Mouse (Mus musculus) forebrain, embryonic 14.5 days (tissue): ENCODE measurements around the gene Rnase12. TPM values are rescaled to one million over a fixed set of nuclear protein-coding genes. Genes with fewer than 3 reads are reported as not detected.

ENCODE experiments used
- ATAC-seq: fragments of 200-750 bp; cut with Nextera tagmentation; 2 replicates; pipeline ENCODE4 v1.8.0; 2017; ENCODE audit warnings: mild to moderate bottlenecking, moderate library complexity
- DNase-seq: peaks from one replicate; pipeline ENCODE4 v3.0.0-alpha.2; 2015; ENCODE audit warnings: low spot score
- H3K27ac ChIP-seq: fragments of 300-500 bp; sonication (generic); 2 replicates; pipeline ENCODE4 v1.5.1; 2014; ENCODE audit warnings: low read depth, mild to moderate bottlenecking, control low read depth, low read length, moderate library complexity
- H3K27me3 ChIP-seq: fragments of 300-500 bp; sonication (generic); replicated peaks from 2 replicates; pipeline ENCODE4 v1.6.1; 2014; ENCODE audit warnings: low read length, control low read depth, mixed read lengths; ENCODE audit not compliant: control insufficient read depth, insufficient read depth
- H3K36me3 ChIP-seq: fragments of 300-500 bp; sonication (generic); 2 replicates; pipeline ENCODE4 v1.6.1; 2014; ENCODE audit warnings: low read length, control low read depth; ENCODE audit not compliant: control insufficient read depth, insufficient read depth
- H3K4me1 ChIP-seq: fragments of 300-500 bp; sonication (generic); 2 replicates; pipeline ENCODE4 v1.6.1; 2014; ENCODE audit warnings: antibody characterized with exemption, low read length, control low read depth; ENCODE audit not compliant: control insufficient read depth, insufficient read depth
- H3K4me2 ChIP-seq: fragments of 300-500 bp; sonication (generic); 2 replicates; pipeline ENCODE4 v1.6.1; 2014; ENCODE audit warnings: mild to moderate bottlenecking, control low read depth, low read length
- H3K4me3 ChIP-seq: fragments of 300-500 bp; sonication (generic); 2 replicates; pipeline ENCODE4 v1.5.1; 2014; ENCODE audit warnings: low read depth, low read length, control low read depth
- H3K9ac ChIP-seq: fragments of 300-500 bp; sonication (generic); 2 replicates; pipeline ENCODE4 v1.6.1; 2014; ENCODE audit warnings: mild to moderate bottlenecking, low read length, control low read depth, moderate library complexity
- H3K9me3 ChIP-seq: fragments of 300-500 bp; sonication (generic); replicated peaks from 2 replicates; pipeline ENCODE4 v1.6.1; 2016; ENCODE audit warnings: low read length, control low read depth, mixed read lengths; ENCODE audit not compliant: control insufficient read depth
- WGBS: fragments of 180-500 bp; shearing (Covaris S2); extraction: QIAGEN DNeasy Blood & Tissue Kit; methylation state at CpG from one replicate; pipeline ENCODE4 v1.1.7; 2014; 5-methylcytosine and 5-hydroxymethylcytosine counted together
- polyA plus RNA-seq: library from polyadenylated mRNA; unstranded; fragments of >200 nt; fragmentation: Nextera tagmentation; extraction: Ambion mirVana; gene quantifications from 2 replicates; pipeline ENCODE4 v1.2.1, GENCODE M21; 2014

Rnase12 gene
- polyA plus RNA-seq, 1 experiment from 2014 or later, result not detected

DNA sequence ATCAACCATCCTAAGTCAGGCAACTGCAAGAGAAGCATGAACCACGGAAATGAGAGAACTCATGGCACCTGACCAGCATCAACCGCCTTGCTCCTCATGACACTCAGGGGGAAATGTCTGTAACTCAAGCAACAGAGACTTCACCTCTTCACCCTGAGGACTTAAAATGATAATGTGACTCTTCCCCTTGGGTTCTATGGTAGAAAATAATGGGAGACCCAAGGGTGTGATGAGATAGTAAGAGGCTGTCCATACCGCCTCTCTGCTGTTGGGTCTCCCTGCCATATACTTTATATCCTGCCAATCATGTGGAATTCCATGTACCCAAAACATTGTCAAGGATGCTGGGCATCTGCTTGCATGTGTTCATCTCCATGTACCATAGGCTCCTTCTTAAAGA, 16.9 kb upstream of the Rnase12 start, which contains the start of gene Olfr750:
Gene Olfr750, minus strand, starts transcription at position 101 of the 400 bp plus-strand sequence.
- no peak within 1 kb of the TSS for H3K27ac ChIP-seq
- H3K4me3 ChIP-seq, result no peak within 1 kb of the TSS
- WGBS, result 85% methylated on average over 3 of the region's 3 CpGs
- DNase-seq (no peak), ATAC-seq (no peak)
- no peaks in the 10 kb centered on the region for H3K27me3 ChIP-seq
- H3K4me1 ChIP-seq, result no peaks in the 10 kb centered on the region
- no peaks in the 10 kb centered on the region for H3K9me3 ChIP-seq
- H3K36me3 ChIP-seq, result no peaks in the 10 kb centered on the region
- no peak within 1 kb of the TSS for H3K9ac ChIP-seq
- no peak within 1 kb of the TSS for H3K4me2 ChIP-seq

- WGBS, result 83% methylated on average over 2 of the region's 2 CpGs
- Histone ChIP-seq H3K9ac (no peak overlapping the region), H3K9me3 (no peaks in the 10 kb centered on the region), H3K4me1 (no peaks in the 10 kb centered on the region; the same call in none of the 2 replicates), H3K27me3 (no peaks in the 10 kb centered on the region), H3K4me2 (no peak overlapping the region), H3K36me3 (no peaks in the 10 kb centered on the region), H3K4me3 (no peak overlapping the region), H3K27ac (no peak overlapping the region)
- ATAC-seq, result no peak
- DNase-seq, result no peak
These were observed 12.2 kb upstream of the Rnase12 start for GRCm38 (mm10) chr14:51069617-51070016.

DNA sequence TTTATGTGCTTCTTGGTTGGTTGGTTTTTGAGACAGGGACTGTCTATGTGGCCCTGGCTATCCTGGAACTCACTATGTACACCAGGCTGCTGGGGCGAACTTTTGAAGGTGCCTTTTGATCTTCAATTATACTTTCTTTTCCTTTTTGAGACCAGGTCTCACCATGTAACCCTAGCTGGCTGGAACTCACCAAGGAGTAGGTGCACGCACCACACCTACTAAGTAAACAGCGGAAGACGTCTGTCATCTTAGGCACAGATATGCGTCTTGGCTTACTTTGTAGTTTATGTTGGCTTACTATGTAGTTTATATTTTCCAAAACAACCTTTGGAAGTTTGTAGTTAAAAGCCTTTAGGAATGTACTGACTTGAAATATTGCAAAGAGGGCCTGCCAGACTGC, 11.5 kb upstream of the Rnase12 start:
- WGBS, result 96% methylated on average over 5 of the region's 5 CpGs
- ATAC-seq (no peak), DNase-seq (no peak)
- H3K36me3 ChIP-seq, result no peaks in the 10 kb centered on the region
- no peaks in the 10 kb centered on the region for H3K9me3 ChIP-seq
- H3K27ac ChIP-seq, result no peak overlapping the region
- no peak overlapping the region for H3K4me2 ChIP-seq
- no peaks in the 10 kb centered on the region for H3K27me3 ChIP-seq
- H3K9ac ChIP-seq, result no peak overlapping the region
- H3K4me1 ChIP-seq, result no peaks in the 10 kb centered on the region; the same call in none of the 2 replicates
- no peak overlapping the region for H3K4me3 ChIP-seq

DNA sequence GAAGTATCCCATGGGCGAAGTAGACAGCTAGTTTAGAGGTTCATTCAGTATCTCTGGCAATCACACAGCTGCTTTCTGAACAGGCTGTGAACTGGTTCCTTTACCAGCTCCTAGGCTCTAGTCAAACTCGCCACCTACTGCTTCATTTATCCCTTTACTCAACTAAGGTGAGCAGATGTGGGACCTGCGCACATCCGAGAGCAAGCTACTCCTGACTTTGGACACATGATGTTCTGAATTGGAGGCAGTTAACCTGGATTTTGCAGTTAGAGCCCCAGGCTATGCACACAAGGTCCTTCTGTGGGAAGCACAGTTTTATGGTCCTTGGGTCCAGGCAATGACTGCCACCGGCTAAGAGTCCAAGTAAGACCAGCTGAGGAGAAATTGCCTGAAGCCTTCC, 3.3 kb upstream of the Rnase12 start:
- Histone ChIP-seq H3K27ac (no peak overlapping the region), H3K27me3 (no peaks in the 10 kb centered on the region), H3K4me2 (no peak overlapping the region), H3K9me3 (no peaks in the 10 kb centered on the region), H3K4me1 (no peaks in the 10 kb centered on the region), H3K4me3 (no peak overlapping the region), H3K9ac (no peak overlapping the region), H3K36me3 (no peaks in the 10 kb centered on the region)
- 87% methylated on average over 5 of the region's 5 CpGs for WGBS
- ATAC-seq (no peak), DNase-seq (no peak)

DNA sequence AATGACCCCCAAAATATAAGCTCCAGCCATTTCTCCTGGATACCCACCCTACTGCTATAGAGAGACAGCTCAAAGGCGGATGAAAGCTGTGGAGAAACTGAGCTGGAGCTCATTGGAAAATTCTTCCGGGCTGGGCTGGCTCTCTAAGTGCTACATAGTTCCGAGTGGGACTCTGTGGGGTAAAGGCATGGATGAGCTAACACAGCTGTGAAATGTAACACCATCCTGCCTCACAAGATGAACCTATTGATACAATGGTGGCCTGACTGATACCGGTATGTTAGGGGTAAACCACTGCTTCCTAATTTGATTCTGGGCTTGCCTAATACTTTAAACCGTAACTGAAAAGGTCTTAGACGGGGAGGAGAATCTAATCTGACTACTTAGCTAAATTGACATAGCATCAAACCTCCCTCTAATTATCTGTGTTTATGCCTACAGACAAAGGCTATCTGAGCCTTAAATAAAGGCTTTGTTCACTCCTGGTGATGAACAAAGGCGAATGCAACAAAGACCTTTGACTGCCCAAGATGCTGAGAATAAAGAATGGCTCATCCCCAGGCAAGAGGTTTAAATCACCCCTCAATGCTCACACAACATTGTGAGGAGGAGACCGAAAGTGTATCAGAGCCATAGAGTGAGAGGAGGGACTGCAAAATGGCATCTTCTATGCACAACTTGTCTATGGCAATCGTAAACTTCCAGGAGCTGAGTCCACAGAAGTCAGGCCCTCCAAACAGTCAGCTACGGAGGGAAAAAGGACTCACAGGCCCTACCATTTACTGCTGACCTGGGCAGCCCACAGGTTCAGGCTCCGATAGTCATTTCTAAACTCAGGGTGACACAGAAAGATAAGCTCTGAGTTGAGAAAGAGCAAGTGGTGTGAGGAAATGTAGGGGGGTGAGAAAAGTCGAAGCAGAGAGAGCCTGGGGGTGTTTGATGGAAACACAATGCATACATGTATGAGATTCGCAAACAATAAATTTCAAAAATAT, 2.9 kb downstream of the Rnase12 start:
- H3K9ac ChIP-seq, result no peak overlapping the region
- H3K4me1 ChIP-seq, result peaks cover 5% of the 10 kb centered on the region; the same call in 1 of the 2 replicates
- no peaks in the 10 kb centered on the region for H3K36me3 ChIP-seq
- H3K27me3 ChIP-seq, result no peaks in the 10 kb centered on the region; the same call in 1 of the 2 replicates
- no peak overlapping the region for H3K27ac ChIP-seq
- 17% methylated on average over 13 of the region's 13 CpGs for WGBS
- DNase-seq (no peak), ATAC-seq (no peak)
- H3K4me2 ChIP-seq, result no peak overlapping the region
- no peaks in the 10 kb centered on the region for H3K9me3 ChIP-seq
- no peak overlapping the region for H3K4me3 ChIP-seq

- no peaks in the 10 kb centered on the region for H3K36me3 ChIP-seq
- H3K4me1 ChIP-seq, result peaks cover 5% of the 10 kb centered on the region; the same call in 1 of the 2 replicates
- no peaks in the 10 kb centered on the region for H3K9me3 ChIP-seq
- no peak overlapping the region for H3K4me3 ChIP-seq
- no peak overlapping the region for H3K9ac ChIP-seq
- ATAC-seq (no peak), DNase-seq (no peak)
- no peaks in the 10 kb centered on the region; the same call in 1 of the 2 replicates for H3K27me3 ChIP-seq
- H3K27ac ChIP-seq, result no peak overlapping the region
- 39% methylated on average over 5 of the region's 5 CpGs for WGBS
- H3K4me2 ChIP-seq, result no peak overlapping the region
These were observed 4.3 kb downstream of the Rnase12 start for GRCm38 (mm10) chr14:51053176-51053575.

DNA sequence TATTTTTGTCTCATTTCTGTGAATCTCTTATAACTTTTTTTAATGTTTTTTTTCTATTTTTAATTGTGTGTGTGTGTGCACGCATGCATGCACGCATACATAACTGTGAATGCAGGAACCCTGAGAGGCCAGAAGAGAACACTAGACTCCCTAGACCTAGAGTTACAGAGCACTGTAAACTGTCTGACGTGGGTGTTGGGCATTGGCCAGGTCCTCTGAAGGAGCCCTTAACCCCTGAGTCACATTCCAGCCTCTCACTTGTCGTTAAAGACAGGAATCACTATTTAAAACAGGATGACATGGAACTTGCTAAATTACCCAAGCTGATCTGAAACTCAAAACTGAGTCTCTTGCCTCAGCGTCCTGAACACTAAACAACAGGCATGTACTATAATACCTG, 5.5 kb downstream of the Rnase12 start:
- Histone ChIP-seq H3K4me1 (peaks cover 5% of the 10 kb centered on the region; the same call in 1 of the 2 replicates), H3K9me3 (no peaks in the 10 kb centered on the region), H3K4me2 (no peak overlapping the region), H3K27ac (no peak overlapping the region), H3K9ac (no peak overlapping the region), H3K27me3 (no peaks in the 10 kb centered on the region; the same call in 1 of the 2 replicates), H3K36me3 (no peaks in the 10 kb centered on the region), H3K4me3 (no peak overlapping the region)
- WGBS, result 55% methylated on average over 5 of the region's 5 CpGs
- DNase-seq (no peak), ATAC-seq (no peak)

- no peak for ATAC-seq
- H3K4me1 ChIP-seq, result peaks cover 5% of the 10 kb centered on the region; the same call in 1 of the 2 replicates
- H3K4me3 ChIP-seq, result no peak within 1 kb of the TSS
- H3K9ac ChIP-seq, result no peak within 1 kb of the TSS
- WGBS, result 91% methylated on average over 2 of the region's 2 CpGs
- H3K27me3 ChIP-seq, result no peaks in the 10 kb centered on the region; the same call in 1 of the 2 replicates
- no peaks in the 10 kb centered on the region for H3K9me3 ChIP-seq
- no peak within 1 kb of the TSS for H3K4me2 ChIP-seq
- no peak for DNase-seq
- no peaks in the 10 kb centered on the region for H3K36me3 ChIP-seq
- H3K27ac ChIP-seq, result no peak within 1 kb of the TSS
These were observed 7.4 kb downstream of the Rnase12 start, which contains the start of gene Rnase11 for GRCm38 (mm10) chr14:51050063-51050462. TSS of gene Rnase11 (minus strand) at chr14:51050163.

GRCm38 (mm10) chr14:51047846-51048245, 9.6 kb downstream of the Rnase12 start:
- H3K27me3 ChIP-seq, result no peaks in the 10 kb centered on the region; the same call in 1 of the 2 replicates

More at GRCm38 (mm10) chr14:51047846-51048245, 9.6 kb downstream of the Rnase12 start:
- Histone ChIP-seq H3K4me3 (no peak overlapping the region), H3K9me3 (no peaks in the 10 kb centered on the region), H3K27ac (no peak overlapping the region), H3K36me3 (no peaks in the 10 kb centered on the region), H3K4me1 (no peaks in the 10 kb centered on the region), H3K9ac (no peak overlapping the region), H3K4me2 (no peak overlapping the region)
- ATAC-seq, result no peak
- no peak for DNase-seq
- 73% methylated on average over 5 of the region's 5 CpGs for WGBS
